Mouse (Mus musculus): ENCODE data around the gene Kcnq5. TPM values are rescaled to one million over a fixed set of nuclear protein-coding genes. Genes with fewer than 3 reads are reported as not detected.
"Not testable (repeated sequence)": the region's sequence is repeated elsewhere in the genome, so short reads cannot be mapped to it uniquely, and the experiment has no call there.

Gene Kcnq5
- polyA plus RNA-seq, 1 experiment from 2014 or later = 1.2 TPM

GRCm38 (mm10) chr1:21616666-21617065 lies 345.1 kb downstream of the Kcnq5 start:
- Histone ChIP-seq H3K4me1 (no peaks in the 10 kb centered on the region), H3K9ac (no peak overlapping the region), H3K4me3 (replicated peaks) (no peak overlapping the region), H3K9me3 (replicated peaks) (no peaks in the 10 kb centered on the region), H3K27ac (no peak overlapping the region), H3K27me3 (no peaks in the 10 kb centered on the region), H3K4me2 (no peak overlapping the region), H3K36me3 (no peaks in the 10 kb centered on the region)
- no peak for ATAC-seq (replicated peaks; ENCODE audit: low FRiP score)
- WGBS = 82% methylated on average over 4 of the region's 4 CpGs

GRCm38 (mm10) chr1:21613933-21614332 lies 347.8 kb downstream of the Kcnq5 start:
- no peaks in the 10 kb centered on the region for H3K36me3 ChIP-seq
- no peaks in the 10 kb centered on the region for H3K4me1 ChIP-seq
- no peak for ATAC-seq (replicated peaks; ENCODE audit: low FRiP score)
- H3K27me3 ChIP-seq = no peaks in the 10 kb centered on the region
- no peak overlapping the region for H3K4me2 ChIP-seq
- H3K27ac ChIP-seq = no peak overlapping the region
- H3K9ac ChIP-seq = no peak overlapping the region
- WGBS = 50% methylated on average over 2 of the region's 2 CpGs
- H3K9me3 ChIP-seq (replicated peaks) = no peaks in the 10 kb centered on the region
- H3K4me3 ChIP-seq (replicated peaks) = no peak overlapping the region

- Histone ChIP-seq H3K9ac (no peak overlapping the region), H3K36me3 (no peaks in the 10 kb centered on the region), H3K27ac (no peak overlapping the region), H3K4me1 (no peaks in the 10 kb centered on the region), H3K4me3 (replicated peaks) (no peak overlapping the region), H3K4me2 (no peak overlapping the region), H3K27me3 (no peaks in the 10 kb centered on the region), H3K9me3 (replicated peaks) (no peaks in the 10 kb centered on the region)
- whole genome bisulfite sequencing = 79% methylated on average over 4 of the region's 4 CpGs
- no peak for ATAC-seq (replicated peaks; ENCODE audit: low FRiP score)
Observed at GRCm38 (mm10) chr1:21604003-21604402, 357.7 kb downstream of the Kcnq5 start.

GRCm38 (mm10) chr1:21602567-21602966 lies 359.2 kb downstream of the Kcnq5 start:
- Histone ChIP-seq H3K4me3 (replicated peaks) (no peak overlapping the region), H3K27me3 (no peaks in the 10 kb centered on the region), H3K4me2 (no peak overlapping the region), H3K27ac (no peak overlapping the region), H3K9me3 (replicated peaks) (no peaks in the 10 kb centered on the region), H3K9ac (no peak overlapping the region), H3K4me1 (no peaks in the 10 kb centered on the region), H3K36me3 (no peaks in the 10 kb centered on the region)
- ATAC-seq (replicated peaks; ENCODE audit: low FRiP score) = no peak

- Histone ChIP-seq H3K4me3 (replicated peaks) (no peak overlapping the region), H3K36me3 (no peaks in the 10 kb centered on the region), H3K27ac (no peak overlapping the region), H3K4me1 (no peaks in the 10 kb centered on the region), H3K9me3 (replicated peaks) (no peaks in the 10 kb centered on the region), H3K27me3 (no peaks in the 10 kb centered on the region), H3K4me2 (no peak overlapping the region), H3K9ac (no peak overlapping the region)
- no peak for ATAC-seq (replicated peaks; ENCODE audit: low FRiP score)
- 57% methylated on average over 4 of the region's 4 CpGs for WGBS
Observed at GRCm38 (mm10) chr1:21600606-21601005, 361.1 kb downstream of the Kcnq5 start.

GRCm38 (mm10) chr1:21593872-21594271 lies 367.9 kb downstream of the Kcnq5 start:
- H3K4me2 ChIP-seq = no peak overlapping the region
- WGBS = 58% methylated on average over 4 of the region's 4 CpGs
- H3K36me3 ChIP-seq = no peaks in the 10 kb centered on the region

GRCm38 (mm10) chr1:21567397-21567796 lies 394.3 kb downstream of the Kcnq5 start:
- not testable (repeated sequence) for H3K9ac ChIP-seq; H3K9me3 ChIP-seq (replicated peaks); H3K27me3 ChIP-seq; H3K4me3 ChIP-seq (replicated peaks); H3K4me2 ChIP-seq; H3K4me1 ChIP-seq; ATAC-seq (replicated peaks; ENCODE audit: low FRiP score); H3K27ac ChIP-seq; H3K36me3 ChIP-seq
- 87% methylated on average over 2 of the region's 2 CpGs for WGBS

More at GRCm38 (mm10) chr1:21593872-21594271, 367.9 kb downstream of the Kcnq5 start:
- H3K4me1 ChIP-seq = no peaks in the 10 kb centered on the region
- no peak overlapping the region for H3K9ac ChIP-seq
- no peaks in the 10 kb centered on the region for H3K9me3 ChIP-seq (replicated peaks)
- no peaks in the 10 kb centered on the region for H3K27me3 ChIP-seq
- no peak for ATAC-seq (replicated peaks; ENCODE audit: low FRiP score)
- no peak overlapping the region for H3K4me3 ChIP-seq (replicated peaks)
- H3K27ac ChIP-seq = no peak overlapping the region

- no peak overlapping the region for H3K9ac ChIP-seq
- H3K4me1 ChIP-seq = no peaks in the 10 kb centered on the region
- no peaks in the 10 kb centered on the region for H3K36me3 ChIP-seq
- H3K4me2 ChIP-seq = no peak overlapping the region
- ATAC-seq (replicated peaks; ENCODE audit: low FRiP score) = no peak
- H3K9me3 ChIP-seq (replicated peaks) = no peaks in the 10 kb centered on the region
- no peak overlapping the region for H3K4me3 ChIP-seq (replicated peaks)
- H3K27me3 ChIP-seq = no peaks in the 10 kb centered on the region
- no peak overlapping the region for H3K27ac ChIP-seq
- 76% methylated on average over 6 of the region's 6 CpGs for WGBS
Observed at GRCm38 (mm10) chr1:21554630-21555029, 407.1 kb downstream of the Kcnq5 start.

- ATAC-seq (replicated peaks; ENCODE audit: low FRiP score) = no peak
Observed at GRCm38 (mm10) chr1:21552715-21553114, 409.0 kb downstream of the Kcnq5 start.

GRCm38 (mm10) chr1:21543909-21544308 lies 417.8 kb downstream of the Kcnq5 start:
- peak; percentile 84 for ATAC-seq (replicated peaks; ENCODE audit: low FRiP score)
- H3K27ac ChIP-seq = no peak overlapping the region
- H3K9ac ChIP-seq = no peak overlapping the region
- no peaks in the 10 kb centered on the region for H3K27me3 ChIP-seq
- H3K9me3 ChIP-seq (replicated peaks) = no peaks in the 10 kb centered on the region
- H3K4me1 ChIP-seq = no peaks in the 10 kb centered on the region
- no peak overlapping the region for H3K4me2 ChIP-seq
- H3K36me3 ChIP-seq = no peaks in the 10 kb centered on the region
- H3K4me3 ChIP-seq (replicated peaks) = no peak overlapping the region

More at GRCm38 (mm10) chr1:21552715-21553114, 409.0 kb downstream of the Kcnq5 start:
- H3K27ac ChIP-seq = no peak overlapping the region
- no peak overlapping the region for H3K9ac ChIP-seq
- 87% methylated on average over 2 of the region's 2 CpGs for WGBS
- no peaks in the 10 kb centered on the region for H3K27me3 ChIP-seq
- no peaks in the 10 kb centered on the region for H3K36me3 ChIP-seq
- no peaks in the 10 kb centered on the region for H3K4me1 ChIP-seq
- no peak overlapping the region for H3K4me3 ChIP-seq (replicated peaks)
- H3K9me3 ChIP-seq (replicated peaks) = no peaks in the 10 kb centered on the region
- H3K4me2 ChIP-seq = no peak overlapping the region

- H3K9me3 ChIP-seq (replicated peaks) = no peaks in the 10 kb centered on the region
- WGBS = 78% methylated on average over 2 of the region's 2 CpGs
- H3K4me3 ChIP-seq (replicated peaks) = no peak overlapping the region
- no peak overlapping the region for H3K9ac ChIP-seq
- no peak for ATAC-seq (replicated peaks; ENCODE audit: low FRiP score)
- H3K27me3 ChIP-seq = no peaks in the 10 kb centered on the region
- no peaks in the 10 kb centered on the region for H3K36me3 ChIP-seq
- no peaks in the 10 kb centered on the region for H3K4me1 ChIP-seq
- no peak overlapping the region for H3K27ac ChIP-seq
- no peak overlapping the region for H3K4me2 ChIP-seq
Observed at GRCm38 (mm10) chr1:21539486-21539885, 422.3 kb downstream of the Kcnq5 start.

- WGBS = 46% methylated on average over 1 of the region's 1 CpGs
- ATAC-seq (replicated peaks; ENCODE audit: low FRiP score) = no peak
- Histone ChIP-seq H3K27me3 (no peaks in the 10 kb centered on the region), H3K9ac (no peak overlapping the region), H3K4me3 (replicated peaks) (no peak overlapping the region), H3K4me2 (no peak overlapping the region), H3K36me3 (no peaks in the 10 kb centered on the region), H3K4me1 (no peaks in the 10 kb centered on the region), H3K27ac (no peak overlapping the region), H3K9me3 (replicated peaks) (no peaks in the 10 kb centered on the region)
Observed at GRCm38 (mm10) chr1:21530823-21531222, 430.9 kb downstream of the Kcnq5 start.

- no peaks in the 10 kb centered on the region for H3K4me1 ChIP-seq
- H3K27me3 ChIP-seq = no peaks in the 10 kb centered on the region
- H3K36me3 ChIP-seq = no peaks in the 10 kb centered on the region
- no peaks in the 10 kb centered on the region for H3K9me3 ChIP-seq (replicated peaks)
- whole genome bisulfite sequencing = 82% methylated on average over 10 of the region's 10 CpGs
- no peak overlapping the region for H3K9ac ChIP-seq
- no peak overlapping the region for H3K4me3 ChIP-seq (replicated peaks)
- no peak overlapping the region for H3K4me2 ChIP-seq
- ATAC-seq (replicated peaks; ENCODE audit: low FRiP score) = no peak
- no peak overlapping the region for H3K27ac ChIP-seq
Observed at GRCm38 (mm10) chr1:21521995-21522394, 439.7 kb downstream of the Kcnq5 start.

All from kidney, embryonic 15.5 days (tissue).